Mouse (Mus musculus) WW6 (cell line): ENCODE measurements at regions not wholly inside any gene's neighbourhood (a gene's known extent, or its start where the extent isn't known, plus 50 kb on each side); places are given as distances from the start of the nearest gene placed in this dataset.

Experiments
- DNase-seq: peaks from one replicate; pipeline ENCODE4 v3.0.0-alpha.2; 2013; ENCODE audit warnings: low read depth, low spot score

DNA sequence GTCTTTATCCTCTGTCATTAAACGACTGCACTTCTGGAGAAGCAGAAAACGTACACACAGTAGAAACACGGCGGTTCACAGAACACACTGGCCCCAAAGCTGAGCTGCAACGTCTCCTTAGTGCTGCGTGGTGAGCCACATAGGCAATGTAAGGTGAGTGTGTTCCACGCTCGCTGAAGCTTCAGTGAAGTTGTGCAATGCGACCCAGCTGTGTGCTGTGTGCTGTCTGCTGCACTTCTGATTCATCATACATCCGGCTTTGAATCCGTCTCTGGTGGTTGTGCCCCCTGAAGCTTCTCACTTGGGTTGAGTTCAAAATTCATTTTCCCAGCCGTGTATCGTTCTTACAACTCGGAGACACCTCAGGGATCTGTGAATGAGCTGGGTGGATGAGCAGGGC lies 250.6 kb downstream of the Uaca start:
- no peak for DNase-seq

DNA sequence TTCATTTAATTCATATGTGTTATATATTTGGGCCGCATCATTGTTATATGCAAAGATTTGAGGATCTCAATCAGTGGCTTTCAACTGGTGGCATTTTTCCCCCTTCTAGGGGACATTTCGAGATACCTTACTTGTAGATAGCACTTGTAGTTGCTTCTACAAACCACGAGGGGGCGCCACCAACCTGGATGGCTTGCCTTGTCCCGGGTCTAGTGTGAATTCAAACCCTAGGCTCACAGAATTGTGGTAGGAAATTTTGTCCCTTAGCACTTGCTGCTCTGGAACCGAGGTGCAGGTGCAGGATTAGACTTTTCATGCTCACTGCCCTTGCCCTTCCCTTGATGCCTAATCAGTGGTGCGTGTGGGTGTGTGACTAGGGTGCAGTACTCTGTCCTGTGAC lies 252.2 kb downstream of the Uaca start:
- no peak for DNase-seq

DNA sequence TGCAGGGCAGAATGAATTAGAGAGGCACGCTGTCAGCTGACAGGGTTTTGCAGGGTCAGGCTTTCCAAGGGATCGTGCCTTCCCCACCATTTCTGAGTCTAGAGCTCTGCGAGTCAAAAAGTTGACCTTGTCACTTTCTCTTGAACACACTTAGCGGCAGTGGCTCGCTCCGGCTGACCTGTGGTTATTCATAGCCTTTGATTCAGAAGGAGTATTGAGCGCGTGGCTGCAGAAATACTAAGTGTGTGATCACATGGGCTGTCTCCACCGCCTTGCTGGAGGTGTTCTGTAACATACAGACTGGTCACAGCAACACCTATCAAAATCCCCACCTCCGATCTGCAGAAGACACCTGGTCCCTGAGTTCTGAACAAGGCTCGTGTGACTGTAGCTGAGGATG lies 252.9 kb downstream of the Uaca start:
- DNase-seq = no peak

DNA sequence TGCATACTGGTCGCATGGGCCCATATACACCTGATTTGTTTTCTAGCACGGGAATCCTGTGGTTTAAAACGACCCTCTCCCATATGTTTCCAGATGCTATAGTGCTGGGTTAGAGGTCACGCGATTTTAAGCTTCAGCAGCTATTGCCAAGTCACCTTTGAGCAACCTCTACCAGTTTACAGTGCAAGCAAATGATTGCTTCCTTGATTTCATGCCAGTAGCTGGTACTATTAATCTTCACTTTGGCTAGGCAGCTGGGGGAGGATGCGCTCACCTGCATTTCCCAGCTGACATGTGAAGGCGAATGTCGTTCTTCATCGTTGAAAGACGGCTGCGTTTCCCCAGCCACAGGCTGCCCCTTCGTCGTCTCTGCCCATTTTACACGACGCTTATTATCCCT lies 254.2 kb downstream of the Uaca start:
- DNase-seq = no peak

DNA sequence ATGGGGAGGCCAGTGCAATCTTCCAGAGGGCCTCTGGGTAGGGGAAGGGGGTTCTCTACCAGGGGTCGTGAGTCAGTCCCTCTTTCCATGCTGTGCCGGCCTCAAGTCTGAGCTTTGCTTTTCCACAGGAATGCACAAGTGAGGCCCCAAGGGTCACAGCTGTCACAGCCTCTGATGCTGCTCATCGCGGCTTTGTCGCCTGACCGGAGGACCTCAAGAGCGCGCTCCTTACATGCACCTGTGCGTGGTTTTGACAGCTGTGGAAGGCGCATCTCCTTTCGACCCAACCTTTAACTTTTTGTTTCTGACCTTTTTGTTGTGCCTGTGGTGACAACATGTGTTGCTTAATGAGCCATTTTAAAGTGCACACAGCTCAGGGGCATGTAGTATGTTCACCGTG lies 258.3 kb downstream of the Uaca start:
- no peak for DNase-seq

DNA sequence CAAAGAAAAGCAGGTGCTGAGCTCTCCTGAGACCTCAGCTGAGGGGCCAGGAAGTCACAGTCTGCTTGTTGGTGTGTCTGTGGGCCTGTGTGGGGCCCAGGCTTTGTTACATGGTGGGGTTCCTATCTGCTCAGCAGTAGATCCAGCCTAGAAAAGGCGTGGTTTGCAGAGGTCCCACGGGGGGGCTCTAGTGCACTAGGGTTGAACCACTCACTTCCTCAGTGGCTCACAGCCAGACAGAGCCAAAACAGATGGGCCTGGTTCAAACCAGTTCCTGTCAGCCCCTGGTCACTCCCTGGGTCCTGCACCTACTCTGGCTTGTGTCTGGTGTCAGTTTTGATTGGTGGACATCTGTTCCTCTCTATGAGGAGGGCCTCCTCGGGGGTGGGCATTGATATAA lies 260.1 kb downstream of the Uaca start:
- DNase-seq = no peak

DNA sequence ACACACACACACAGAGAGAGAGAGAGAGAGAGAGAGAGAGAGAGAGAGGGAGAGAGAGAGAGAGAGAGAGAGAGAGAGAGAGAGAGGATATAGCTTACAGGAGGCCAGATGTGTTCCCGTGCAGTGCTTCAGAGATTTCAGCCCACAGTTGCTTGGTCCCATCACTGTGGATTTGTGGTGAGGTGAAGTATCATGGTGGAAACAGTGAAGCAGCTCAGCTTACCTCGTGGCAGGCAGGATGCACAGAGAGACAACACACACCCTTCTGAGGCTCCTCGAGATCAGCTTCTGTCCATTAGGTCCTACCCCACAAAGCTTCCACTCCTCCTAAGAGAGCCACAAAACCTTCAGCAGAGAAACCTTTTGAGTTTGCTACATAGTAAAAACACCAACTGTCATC lies 261.1 kb downstream of the Uaca start:
- DNase-seq = no peak

DNA sequence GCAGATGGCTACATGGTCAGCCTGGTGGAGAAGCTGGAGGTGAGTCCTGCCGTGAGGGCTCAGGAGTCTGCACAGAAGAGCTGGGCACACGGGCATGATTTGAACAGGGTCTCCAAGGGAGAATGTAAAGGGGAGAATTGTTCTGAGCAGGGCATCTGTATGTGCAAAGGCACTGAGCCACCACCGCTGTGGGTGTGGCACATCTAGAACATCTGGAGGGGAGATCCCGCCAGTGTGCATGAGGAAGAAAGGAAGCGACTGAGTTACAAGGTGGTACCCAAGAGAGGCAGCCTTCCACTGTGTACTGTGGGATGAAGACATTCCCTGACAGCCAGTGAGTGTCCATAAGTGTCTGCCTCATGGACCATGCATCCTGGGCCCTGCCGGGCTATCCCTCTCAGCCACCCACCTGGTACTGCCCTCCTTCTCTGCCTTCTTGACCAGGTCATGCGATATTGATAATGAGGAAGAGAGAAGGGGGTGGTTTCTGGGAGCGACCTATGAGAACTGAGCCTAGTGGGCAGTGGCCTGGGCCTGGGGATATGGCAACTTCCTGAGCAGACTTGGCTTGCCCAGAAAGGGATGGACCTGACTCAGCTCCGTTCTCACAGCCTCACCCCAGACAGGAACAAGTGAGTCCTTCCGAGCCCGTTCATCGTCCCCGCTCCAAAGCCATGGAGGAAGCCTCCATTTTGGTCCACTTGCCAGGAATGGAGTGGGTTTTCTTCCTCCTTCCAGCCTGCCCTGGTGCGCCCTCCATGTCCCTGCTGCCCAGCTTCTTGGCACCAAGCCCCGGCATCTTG lies 261.8 kb downstream of the Uaca start:
- no peak for DNase-seq

DNA sequence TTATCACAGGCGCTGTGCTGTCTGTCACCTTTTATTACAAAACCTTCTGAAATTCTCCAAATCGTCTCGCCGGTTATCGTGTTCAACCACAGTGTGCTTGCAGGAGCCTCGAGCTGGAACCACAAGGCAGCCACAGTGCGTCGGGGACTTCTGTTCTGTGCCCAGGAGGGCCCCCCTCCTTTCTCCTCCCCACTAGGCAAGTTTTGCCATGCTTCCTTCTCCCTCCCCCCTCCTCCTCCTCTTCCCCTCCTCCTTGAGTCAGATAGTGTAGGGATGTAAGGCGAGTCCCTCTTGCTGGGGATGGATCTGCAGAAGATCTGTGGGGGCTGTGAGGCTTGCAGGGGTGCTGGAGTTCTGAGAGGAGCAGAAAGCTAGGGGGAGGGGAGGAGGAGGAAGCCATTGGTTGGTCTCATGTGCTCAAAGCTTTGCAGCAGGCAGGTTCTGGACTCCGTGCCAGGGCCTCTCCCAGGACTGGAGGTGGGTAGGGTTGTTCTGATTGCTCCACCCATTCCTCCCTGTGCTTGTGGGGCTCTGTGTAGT lies 262.5 kb downstream of the Uaca start:
- DNase-seq = no peak

DNA sequence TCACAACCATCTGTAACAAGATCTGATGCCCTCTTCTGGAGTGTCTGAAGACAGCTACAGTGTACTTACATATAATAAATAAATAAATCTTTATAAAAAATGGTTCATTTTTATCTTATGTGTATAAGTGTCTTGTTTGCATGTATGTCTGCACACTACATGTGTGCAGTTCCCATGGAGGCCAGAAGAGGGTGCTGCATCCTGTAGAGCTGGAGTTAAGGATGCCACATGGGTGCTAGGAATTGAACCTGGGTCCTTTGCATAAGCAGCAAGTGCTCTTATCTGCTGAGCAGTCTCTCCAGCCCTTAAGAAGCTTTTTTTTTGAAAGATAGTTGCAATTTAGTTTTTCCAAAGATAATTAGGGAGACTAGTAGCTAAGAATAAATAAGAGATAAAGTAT lies 264.9 kb downstream of the Uaca start:
- no peak for DNase-seq

DNA sequence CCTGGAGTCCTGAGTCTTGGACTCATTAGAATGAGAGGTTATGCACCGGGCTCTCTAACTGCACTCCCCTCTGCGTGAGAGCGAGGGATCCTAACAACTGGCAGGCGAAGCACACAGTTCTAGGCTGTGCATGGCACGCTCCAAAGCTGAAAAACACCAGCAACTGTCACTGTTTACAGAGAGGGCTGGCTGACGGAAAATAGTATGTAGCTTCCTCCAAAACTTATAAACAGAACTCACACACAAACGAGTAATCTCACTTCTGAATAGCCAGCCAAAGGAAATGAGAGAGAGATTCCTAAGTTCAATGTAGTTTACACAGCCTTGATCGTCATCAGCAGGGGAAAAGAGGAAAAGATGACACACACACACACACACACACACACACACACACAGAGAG lies 266.6 kb downstream of the Uaca start:
- no peak for DNase-seq

DNA sequence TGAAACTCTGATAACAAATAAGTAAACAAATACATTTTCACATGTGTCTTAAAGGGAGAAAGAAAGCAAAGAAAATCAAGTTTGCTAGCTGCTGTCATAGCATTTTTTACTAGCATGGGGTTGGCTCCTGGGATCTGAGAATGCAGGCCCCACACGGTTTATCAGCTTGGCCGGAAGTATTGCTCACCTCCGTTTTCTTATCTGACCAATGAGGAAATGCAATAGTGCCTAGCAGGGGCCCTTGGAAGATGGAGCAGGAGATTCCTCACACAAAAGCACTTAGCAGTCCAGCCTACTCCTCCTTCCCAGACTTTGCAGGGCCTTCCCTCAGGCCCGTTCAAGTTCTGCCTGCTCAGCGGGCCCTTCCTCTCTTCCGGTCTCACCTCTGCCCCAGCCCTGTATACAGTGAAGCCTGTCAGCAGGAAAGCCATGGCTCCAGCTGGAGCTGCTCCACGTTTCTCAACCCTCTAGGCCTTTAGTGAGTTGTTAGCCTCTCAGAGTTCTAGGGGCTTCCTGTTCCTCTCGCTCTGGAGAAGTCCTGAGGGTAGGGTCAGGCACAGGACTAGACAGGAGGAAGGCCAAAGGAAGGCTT lies 270.5 kb downstream of the Uaca start:
- DNase-seq = no peak

DNA sequence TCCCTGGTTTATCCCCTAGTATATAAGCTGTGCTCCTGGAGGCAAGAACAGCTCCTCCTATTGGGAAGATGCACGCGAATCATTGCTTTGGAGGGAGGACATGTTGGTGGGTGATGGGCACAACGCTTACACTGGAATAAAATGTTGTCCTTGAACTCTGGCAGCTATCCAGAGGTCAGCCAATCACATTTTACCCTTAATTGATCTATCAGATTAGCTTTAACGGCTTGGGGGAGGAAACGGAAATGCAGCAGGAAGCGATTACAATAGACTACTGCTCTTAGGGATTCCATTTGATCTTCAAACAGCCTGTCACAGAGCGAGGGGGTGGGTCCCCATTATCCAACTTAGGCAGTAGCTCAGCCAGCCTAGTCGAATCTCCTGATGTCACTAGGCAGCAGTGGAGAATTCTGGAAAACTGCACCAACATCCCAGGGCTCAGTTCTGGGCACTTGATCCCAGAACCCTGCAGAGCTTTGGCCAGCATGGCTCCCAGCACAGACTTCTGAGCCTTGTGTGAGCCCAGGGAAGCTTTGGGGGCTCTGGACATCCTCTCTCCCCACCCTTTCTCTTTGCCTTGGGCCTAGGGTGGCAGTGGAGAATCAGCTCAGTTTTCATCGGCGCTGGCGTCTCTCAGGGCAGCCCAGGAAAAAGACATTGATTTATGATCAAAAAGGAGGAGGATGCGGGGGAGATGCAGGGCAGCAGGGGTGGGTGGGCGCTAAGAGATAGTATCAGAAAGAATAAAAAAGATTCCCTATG lies 275.4 kb downstream of the Uaca start:
- peak; percentile 74 for DNase-seq

DNA sequence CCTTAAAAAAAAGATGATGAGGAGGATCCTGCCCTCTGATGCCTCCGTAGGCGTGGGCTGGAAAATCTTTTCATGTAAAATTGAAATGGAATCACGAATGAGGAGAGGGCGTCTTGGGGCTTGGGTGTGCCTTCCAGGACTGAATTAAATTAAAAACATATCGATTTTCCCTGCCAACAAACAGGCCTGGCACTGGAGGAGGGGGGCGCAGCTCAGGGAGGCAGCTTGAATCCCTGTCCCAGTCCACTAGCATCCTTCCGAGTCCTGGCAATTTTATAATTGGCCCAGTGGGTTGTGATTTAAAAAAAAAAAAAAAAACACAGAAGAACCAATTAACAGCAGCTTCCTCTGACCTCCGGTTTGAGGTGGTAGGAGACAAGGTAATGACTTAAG lies 276.0 kb downstream of the Uaca start:
- no peak for DNase-seq

DNA sequence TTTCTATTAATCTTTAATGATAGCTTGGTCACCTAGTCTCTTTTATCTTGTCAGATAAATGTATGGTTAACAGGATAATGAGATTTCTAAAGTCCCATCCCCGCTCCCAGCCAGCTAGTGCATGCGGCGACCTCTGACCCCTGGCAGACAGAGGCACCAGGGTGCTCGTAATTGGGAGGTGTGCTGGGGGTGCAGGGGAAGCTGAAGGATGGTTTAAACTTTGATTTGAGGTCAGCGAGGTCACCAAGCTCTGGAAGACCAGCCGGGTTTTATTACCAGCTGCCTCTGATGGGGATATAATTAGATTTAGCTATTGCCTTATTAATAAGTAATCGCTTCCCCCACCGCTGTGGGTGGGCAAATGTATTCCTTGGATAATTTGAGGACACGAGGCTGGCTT lies 276.5 kb downstream of the Uaca start:
- DNase-seq = no peak

DNA sequence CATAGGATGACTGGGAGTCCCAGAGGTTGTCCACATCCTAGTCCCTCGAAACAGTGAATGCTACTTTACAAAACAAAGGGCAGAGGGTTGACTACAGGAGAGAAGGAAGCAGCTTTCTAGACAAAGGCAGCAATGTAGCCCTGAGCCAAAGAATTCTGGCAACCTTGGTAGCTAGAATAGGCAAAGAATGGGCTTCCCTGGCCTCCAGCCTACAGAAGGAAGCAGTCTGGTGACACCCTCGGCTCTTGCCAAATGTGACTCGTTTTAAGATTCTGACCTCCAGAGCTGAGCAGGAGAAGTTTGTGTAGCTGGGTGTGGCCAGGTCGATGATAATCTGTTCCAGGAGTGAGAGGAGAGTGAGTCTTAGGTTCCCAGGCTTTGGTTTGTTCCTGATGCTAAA lies 279.1 kb downstream of the Uaca start:
- DNase-seq = no peak

DNA sequence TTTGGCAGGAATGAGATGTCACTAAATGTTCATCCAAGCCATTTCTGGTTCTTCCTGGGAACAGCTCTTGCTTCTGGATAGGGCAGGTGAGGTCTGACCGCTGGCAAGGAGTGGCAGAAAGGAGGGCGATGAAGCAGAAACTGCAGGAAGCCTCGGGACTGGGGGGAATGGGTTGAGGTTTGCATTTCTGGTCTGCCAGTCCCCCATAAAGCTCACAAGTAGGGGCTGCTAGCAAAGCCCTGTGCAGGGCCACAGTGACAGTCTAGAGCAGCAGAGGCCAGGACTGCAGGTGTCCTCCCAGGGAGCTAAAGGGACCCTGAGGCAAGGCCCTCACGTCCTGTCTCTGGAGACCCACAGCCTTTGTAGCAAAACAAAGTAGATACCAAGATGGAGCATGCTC lies 280.7 kb downstream of the Uaca start:
- no peak for DNase-seq

DNA sequence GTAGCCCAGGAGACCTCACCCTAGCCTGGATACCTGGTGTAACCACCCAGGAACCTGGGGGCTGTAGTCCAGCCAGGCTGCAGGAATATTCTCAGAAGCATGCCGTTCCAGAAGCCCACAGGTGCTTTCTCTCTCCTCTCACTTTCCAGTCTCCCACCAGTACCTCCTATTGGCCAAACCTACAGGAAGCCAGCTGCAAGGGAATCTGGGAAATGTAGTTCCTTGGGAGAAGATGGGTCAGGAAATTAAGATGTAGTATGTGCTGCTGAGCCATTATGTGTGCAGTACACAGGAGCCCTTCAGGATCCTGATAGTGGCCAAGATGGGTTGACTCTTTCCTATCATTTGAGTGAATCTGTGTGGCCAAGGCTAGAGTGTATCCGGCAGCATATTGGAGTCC lies 282.8 kb downstream of the Uaca start:
- no peak for DNase-seq

DNA sequence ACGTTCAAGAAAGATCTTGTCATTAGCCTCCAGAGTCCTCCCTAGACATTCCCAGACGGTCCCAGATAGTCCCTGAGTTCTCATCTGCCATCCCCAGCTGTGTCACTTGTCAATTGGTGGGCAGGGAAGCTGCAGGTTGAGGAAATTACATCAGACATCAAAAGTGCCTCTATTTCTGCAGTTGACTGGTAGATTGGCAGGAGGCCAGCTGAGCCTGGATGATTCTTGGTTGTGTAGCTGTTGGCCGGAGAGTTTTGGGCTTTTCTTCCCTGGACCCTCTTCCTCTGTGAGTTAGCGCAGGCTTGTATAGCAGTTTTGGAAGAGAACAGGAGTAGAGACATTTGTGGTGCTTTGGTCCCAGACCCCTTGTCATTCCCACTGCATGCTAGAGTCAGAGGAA lies 283.5 kb downstream of the Uaca start:
- no peak for DNase-seq

DNA sequence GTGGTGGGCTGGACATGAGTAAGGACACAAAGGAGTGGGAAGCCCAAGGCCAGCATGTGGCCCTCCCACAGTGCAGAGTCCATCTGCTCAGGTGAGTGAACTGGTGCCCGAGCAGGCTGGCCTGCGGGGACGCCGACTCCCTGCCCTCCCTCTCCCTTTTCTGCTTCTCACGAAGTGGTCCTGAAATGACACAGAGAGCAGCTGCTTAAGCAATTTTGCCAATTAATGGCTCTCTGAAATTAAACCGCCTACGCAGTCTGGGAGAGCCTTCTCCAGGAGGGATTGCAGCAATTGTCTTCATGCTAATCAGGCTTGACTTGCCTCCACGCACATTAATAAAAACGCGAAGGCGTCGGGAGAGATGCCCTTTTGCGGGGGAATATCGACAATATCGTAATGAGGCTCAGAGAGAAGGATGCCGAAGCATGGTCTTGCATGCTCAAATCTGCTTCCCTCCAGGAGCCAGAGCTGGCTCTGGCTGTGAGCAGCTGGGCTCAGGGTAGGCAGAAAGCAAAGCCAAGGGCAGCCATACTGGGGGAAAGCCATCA lies 287.2 kb downstream of the Uaca start:
- DNase-seq = no peak

DNA sequence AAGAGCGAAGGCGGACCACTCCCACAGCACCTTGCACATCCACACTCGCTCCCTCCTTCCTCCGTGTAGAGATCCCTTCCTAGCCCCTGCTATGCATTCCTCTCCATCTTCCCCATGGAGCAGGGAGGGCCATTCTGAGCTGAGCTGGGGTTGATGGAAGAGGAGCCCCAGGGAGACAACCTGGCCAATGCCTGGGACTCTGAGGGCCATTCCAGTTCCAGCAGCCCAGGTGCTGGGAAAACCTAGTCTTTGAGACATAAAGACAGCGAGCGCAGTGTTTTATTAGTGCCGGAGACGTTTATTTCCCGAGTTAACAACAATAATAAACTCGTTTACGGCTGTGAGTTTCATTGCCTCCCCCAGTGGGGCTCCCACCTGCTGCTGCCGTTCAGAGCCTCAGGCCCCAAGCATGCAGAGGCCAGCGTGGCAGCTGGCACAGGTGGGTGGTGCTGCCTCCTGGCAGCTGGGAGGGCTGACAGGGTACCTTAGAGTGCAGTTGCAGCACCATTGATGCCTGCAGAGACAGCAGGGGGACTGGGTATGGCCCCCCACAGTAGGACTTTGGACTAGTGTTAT lies 287.4 kb upstream of the Tle3 start:
- DNase-seq = no peak

DNA sequence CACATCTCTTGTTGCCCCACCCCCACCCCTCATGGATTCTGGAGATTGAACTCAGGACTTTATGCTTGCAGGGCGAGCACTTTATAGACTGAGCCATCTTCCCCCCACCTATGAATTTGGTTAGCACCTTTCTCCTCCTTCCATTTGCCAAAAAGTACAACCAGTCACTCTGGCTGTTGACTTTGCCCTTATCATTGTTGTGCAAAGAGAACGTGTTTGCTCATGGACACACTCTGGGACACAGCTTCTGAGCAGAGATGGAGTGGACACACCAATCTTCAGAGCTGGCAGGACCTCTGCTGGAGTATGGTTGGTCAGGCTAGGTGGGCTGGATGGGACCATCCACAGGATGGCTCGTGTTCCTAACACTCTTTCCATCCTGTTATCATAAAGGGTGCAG lies 285.1 kb upstream of the Tle3 start:
- no peak for DNase-seq
